In genomic region chr1:38562397-38563199, GRCm38 (mm10) we compare ENCODE assay signal across 12 mouse cellular contexts.
DNase-seq lines count a peak whose midpoint lies in the region; ATAC-seq and TF ChIP-seq lines count a peak whose summit lies in the region.
"Had no signal": no experiment of that assay in that cellular context is flagged by ENCODE, and none has a peak within 500 bp of the region (broad histone marks: within the 10 kb centered on the region; RNA-seq: fewer than 3 reads in every experiment).

No protein-coding gene starts in this region.

- TF ChIP-seq CTCF in liver, postnatal 0 days (IDR thresholded peaks at IDR 0.05; ENCODE audit: low read depth) = no peak

- WGBS in liver, postnatal 0 days (ENCODE audit: insufficient replicate concordance) = 65% methylated on average over 11 of the region's 11 CpGs
- WGBS in hindbrain, embryonic 16.5 days = 8% methylated on average over 11 of the region's 11 CpGs

- no peak overlapping the region for H3K9ac ChIP-seq in liver, postnatal 0 days (replicated peaks)
- H3K9ac ChIP-seq in hindbrain, embryonic 16.5 days (ENCODE audit: low read depth, low read length) = peak overlapping the region; percentile 41
- H3K9ac ChIP-seq: embryonic facial prominence, embryonic 15.5 days had no signal

- no peak overlapping the region for H3K4me3 ChIP-seq in liver, postnatal 0 days (ENCODE audit: low read depth, low read length)
- no peak overlapping the region for H3K4me3 ChIP-seq in hindbrain, embryonic 16.5 days (ENCODE audit: low read length)
- H3K4me3 ChIP-seq: embryonic facial prominence, embryonic 15.5 days; gastrocnemius, adult 2 months had no signal

- H3K27ac ChIP-seq in liver, postnatal 0 days (ENCODE audit: low read depth) = no peak overlapping the region
- H3K27ac ChIP-seq in hindbrain, embryonic 16.5 days (ENCODE audit: low read depth, low read length) = peak overlapping the region; percentile 72
- H3K27ac ChIP-seq: embryonic facial prominence, embryonic 15.5 days; gastrocnemius, adult 2 months had no signal

- no peaks in the 10 kb centered on the region for H3K9me3 ChIP-seq in liver, postnatal 0 days (ENCODE audit: low read length)
- no peaks in the 10 kb centered on the region for H3K9me3 ChIP-seq in hindbrain, embryonic 16.5 days (ENCODE audit: control insufficient read depth, low read length)
- H3K9me3 ChIP-seq: embryonic facial prominence, embryonic 15.5 days had no signal

- H3K4me2 ChIP-seq in liver, postnatal 0 days (ENCODE audit: low read depth, low read length) = no peak overlapping the region
- H3K4me2 ChIP-seq in hindbrain, embryonic 16.5 days (ENCODE audit: low read length) = peak overlapping the region; percentile 29; the same call in 1 of the 2 replicates
- H3K4me2 ChIP-seq: embryonic facial prominence, embryonic 15.5 days had no signal

- no peaks in the 10 kb centered on the region for H3K4me1 ChIP-seq in liver, postnatal 0 days (ENCODE audit: insufficient read depth)
- H3K4me1 ChIP-seq in hindbrain, embryonic 16.5 days (ENCODE audit: control insufficient read depth, insufficient read depth, low read depth, low read length) = peaks cover 47% of the 10 kb centered on the region

- no peak for TF ChIP-seq EP300 in liver, postnatal 0 days (IDR thresholded peaks at IDR 0.05; ENCODE audit: low read depth)

- H3K36me3 ChIP-seq in liver, postnatal 0 days (replicated peaks; ENCODE audit: insufficient read depth, low read length) = no peaks in the 10 kb centered on the region
- no peaks in the 10 kb centered on the region for H3K36me3 ChIP-seq in hindbrain, embryonic 16.5 days (ENCODE audit: control insufficient read depth, insufficient read depth, low read length)
- H3K36me3 ChIP-seq: embryonic facial prominence, embryonic 15.5 days had no signal

- ATAC-seq in liver, postnatal 0 days = no peak
- no peak for ATAC-seq in hindbrain, embryonic 16.5 days
- ATAC-seq in CD4-positive, CD25-positive, alpha-beta regulatory T cell, adult 4 months = no peak

- no peaks in the 10 kb centered on the region for H3K27me3 ChIP-seq in liver, postnatal 0 days (ENCODE audit: insufficient read depth, low read length)
- H3K27me3 ChIP-seq in hindbrain, embryonic 16.5 days (replicated peaks; ENCODE audit: control insufficient read depth, insufficient read depth, low read length) = no peaks in the 10 kb centered on the region
- H3K27me3 ChIP-seq: embryonic facial prominence, embryonic 15.5 days had no signal

- DNase-seq in liver (peak; percentile 31), MN1 (ENCODE audit: low spot score) (no peak)
- no peak for DNase-seq in liver, postnatal 0 days
- peak; percentile 61 for DNase-seq in embryo, embryonic 9.5 days (ENCODE audit: extremely low spot score)
- DNase-seq in neural tube, embryonic 10.5 days (ENCODE audit: extremely low spot score, low spot score) = peak; percentile 57
- no peak for DNase-seq in T-cell, adult 2 months (ENCODE audit: low spot score)
- DNase-seq: cerebellum, adult 11-12 months; gastrocnemius, adult 2 months; thymus, postnatal 4 days had no signal

Comparison
In these comparisons a context has a peak if more than half of its experiments do, and no peak if none do; other contexts are left out.
1. DNase-seq: peak in liver (single experiment), embryo, embryonic 9.5 days (single experiment) and neural tube, embryonic 10.5 days (single experiment); none in liver, postnatal 0 days (single experiment), T-cell, adult 2 months (single experiment) and MN1 (single experiment).